Mouse (Mus musculus) kidney, adult 11 months (tissue): ENCODE data around the gene Krt18.
"Not testable (repeated sequence)": the region's sequence is repeated elsewhere in the genome, so short reads cannot be mapped to it uniquely, and the experiment has no call there.

Source experiments
- DNase-seq: peaks from one replicate; pipeline ENCODE4 v3.0.0; 2022

The Krt18 gene

GRCm38 (mm10) chr15:102070476-102071467, 42.8 kb downstream of the Krt18 start:
- DNase-seq: no peak

GRCm38 (mm10) chr15:102072963-102073558, 45.1 kb downstream of the Krt18 start:
- DNase-seq: no peak

GRCm38 (mm10) chr15:102073559-102074069, 45.6 kb downstream of the Krt18 start, which contains the start of gene Eif4b:
Gene Eif4b, plus strand, starts transcription at chr15:102073773.
- peak; percentile 99 for DNase-seq

- peak; percentile 72 for DNase-seq
Measured at GRCm38 (mm10) chr15:102074070-102074731, 46.2 kb downstream of the Krt18 start.

- no peak for DNase-seq
Measured at GRCm38 (mm10) chr15:102074876-102075585, 47.1 kb downstream of the Krt18 start.

GRCm38 (mm10) chr15:102077111-102077677, 49.2 kb downstream of the Krt18 start:
- no peak for DNase-seq

GRCm38 (mm10) chr15:102079221-102079620, 51.2 kb downstream of the Krt18 start:
- DNase-seq: no peak

- DNase-seq: not testable (repeated sequence)
Measured at GRCm38 (mm10) chr15:102079924-102080323, 51.9 kb downstream of the Krt18 start.

GRCm38 (mm10) chr15:102080429-102080828, 52.4 kb downstream of the Krt18 start:
- DNase-seq: no peak
